Mouse (Mus musculus) testis, postnatal 14 days (tissue): ENCODE data around the gene Cst9.

Experiments used
- DNase-seq: peaks from one replicate; pipeline ENCODE4 v3.0.0; 2021; ENCODE audit warnings: low spot score

The Cst9 gene

GRCm38 (mm10) chr2:148834912-148835311, at the start of gene Cst9:
TSS of gene Cst9 (plus strand) at chr2:148835147.
- peak; percentile 43 for DNase-seq

- DNase-seq, result peak; percentile 61
Observed at GRCm38 (mm10) chr2:148789142-148789541, 45.8 kb upstream of the Cst9 start, which contains the start of gene Cst12. TSS of gene Cst12 (plus strand) at chr2:148789361.

- no peak for DNase-seq
Observed at GRCm38 (mm10) chr2:148798485-148798884, 36.5 kb upstream of the Cst9 start, which contains the start of gene Cst8. TSS of gene Cst8 (plus strand) at chr2:148798785.

GRCm38 (mm10) chr2:148801491-148801921, 33.4 kb upstream of the Cst9 start:
- DNase-seq, result peak; percentile 14

- DNase-seq, result no peak
Observed at GRCm38 (mm10) chr2:148806696-148807095, 28.3 kb upstream of the Cst9 start.

GRCm38 (mm10) chr2:148819909-148820308, 15.0 kb upstream of the Cst9 start, which contains the start of gene Cst13:
TSS of gene Cst13 (plus strand) at chr2:148820081.
- DNase-seq, result no peak

- no peak for DNase-seq
Observed at GRCm38 (mm10) chr2:148825986-148826385, 9.0 kb upstream of the Cst9 start.

GRCm38 (mm10) chr2:148838075-148838777, 3.3 kb downstream of the Cst9 start:
- DNase-seq, result no peak

GRCm38 (mm10) chr2:148839224-148839623, 4.3 kb downstream of the Cst9 start:
- DNase-seq, result no peak

- peak; percentile 48 for DNase-seq
Observed at GRCm38 (mm10) chr2:148851116-148851906, 16.4 kb downstream of the Cst9 start.

GRCm38 (mm10) chr2:148856630-148857400, 21.9 kb downstream of the Cst9 start:
- no peak for DNase-seq

GRCm38 (mm10) chr2:148857506-148857905, 22.6 kb downstream of the Cst9 start:
- no peak for DNase-seq

GRCm38 (mm10) chr2:148860993-148861392, 26.0 kb downstream of the Cst9 start:
- DNase-seq, result no peak

- no peak for DNase-seq
Observed at GRCm38 (mm10) chr2:148861693-148862092, 26.7 kb downstream of the Cst9 start.

GRCm38 (mm10) chr2:148864966-148865365, 30.0 kb downstream of the Cst9 start, which contains the start of gene 9230104L09Rik:
TSS of gene 9230104L09Rik (minus strand) at chr2:148865038.
- DNase-seq, result no peak

- no peak for DNase-seq
Observed at GRCm38 (mm10) chr2:148868959-148869358, 34.0 kb downstream of the Cst9 start.

GRCm38 (mm10) chr2:148870526-148870925, 35.6 kb downstream of the Cst9 start:
- no peak for DNase-seq

GRCm38 (mm10) chr2:148872860-148873259, 37.9 kb downstream of the Cst9 start:
- no peak for DNase-seq

GRCm38 (mm10) chr2:148874224-148874616, 39.3 kb downstream of the Cst9 start:
- no peak for DNase-seq

GRCm38 (mm10) chr2:148874617-148875334, 39.8 kb downstream of the Cst9 start:
- no peak for DNase-seq

- peak; percentile 89 for DNase-seq
Observed at GRCm38 (mm10) chr2:148875335-148875811, 40.4 kb downstream of the Cst9 start, which contains the start of gene Cst3. TSS of gene Cst3 (minus strand) at chr2:148875692.
